Mouse (Mus musculus): Measurements from ENCODE around the gene Cldn11.
"Not testable (repeated sequence)": the region's sequence is repeated elsewhere in the genome, so short reads cannot be mapped to it uniquely, and the experiment has no call there.

The Cldn11 gene

GRCm38 (mm10) chr3:31149706-31150105 is at the start of gene Cldn11:
Gene Cldn11, plus strand, starts transcription at chr3:31149920.
- DNase-seq, result no peak

GRCm38 (mm10) chr3:31100026-31100425 is 49.7 kb upstream of the Cldn11 start:
- DNase-seq, result no peak

DNA sequence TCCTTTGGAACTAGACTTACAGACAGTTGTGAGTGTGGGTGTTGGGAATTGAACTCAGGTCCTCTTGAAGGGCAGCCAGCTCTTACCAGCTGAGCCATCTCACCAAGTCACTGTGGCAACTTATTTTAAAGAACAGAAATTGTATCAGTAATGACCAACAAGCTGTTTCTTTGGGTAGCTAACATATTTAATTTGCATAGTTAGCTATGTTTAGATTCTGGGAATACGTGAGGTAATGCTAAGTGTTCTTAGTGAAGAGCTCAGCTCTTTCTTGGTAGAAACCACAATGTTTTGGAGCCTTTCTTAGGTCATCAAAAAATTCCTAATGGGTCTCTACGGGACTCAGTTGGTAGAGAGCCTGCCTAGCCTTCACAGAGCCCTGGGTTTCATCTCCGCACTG is 48.9 kb upstream of the Cldn11 start:
- no peak for DNase-seq

GRCm38 (mm10) chr3:31104936-31105335 is 44.8 kb upstream of the Cldn11 start:
- no peak for DNase-seq

- no peak for DNase-seq
Observed at GRCm38 (mm10) chr3:31106597-31106996, 43.1 kb upstream of the Cldn11 start.

GRCm38 (mm10) chr3:31107674-31108073 is 42.0 kb upstream of the Cldn11 start:
- DNase-seq, result no peak

- DNase-seq, result no peak
Observed at GRCm38 (mm10) chr3:31109108-31109507, 40.6 kb upstream of the Cldn11 start.

- DNase-seq, result no peak
Observed at GRCm38 (mm10) chr3:31123098-31123497, 26.6 kb upstream of the Cldn11 start.

DNA sequence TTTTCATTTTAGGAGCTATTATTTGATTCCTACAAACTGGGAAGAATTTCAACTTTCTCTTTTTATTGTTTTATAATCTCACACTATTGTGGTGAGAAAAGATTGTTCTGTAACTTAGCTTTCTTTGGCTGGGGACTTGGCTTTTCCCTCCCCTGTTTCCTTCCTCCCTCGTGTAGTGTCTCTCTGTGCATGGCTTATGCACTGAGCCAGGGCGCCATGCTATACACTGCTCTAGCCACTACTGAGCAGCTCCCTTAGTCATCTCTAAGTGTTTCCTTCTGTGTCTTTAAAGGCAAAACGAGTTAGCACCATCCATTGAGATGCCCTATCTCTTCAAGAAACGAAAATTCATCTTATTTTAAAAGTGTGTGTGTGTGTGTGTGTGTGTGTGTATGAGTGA is 23.4 kb upstream of the Cldn11 start:
- DNase-seq, result no peak

DNA sequence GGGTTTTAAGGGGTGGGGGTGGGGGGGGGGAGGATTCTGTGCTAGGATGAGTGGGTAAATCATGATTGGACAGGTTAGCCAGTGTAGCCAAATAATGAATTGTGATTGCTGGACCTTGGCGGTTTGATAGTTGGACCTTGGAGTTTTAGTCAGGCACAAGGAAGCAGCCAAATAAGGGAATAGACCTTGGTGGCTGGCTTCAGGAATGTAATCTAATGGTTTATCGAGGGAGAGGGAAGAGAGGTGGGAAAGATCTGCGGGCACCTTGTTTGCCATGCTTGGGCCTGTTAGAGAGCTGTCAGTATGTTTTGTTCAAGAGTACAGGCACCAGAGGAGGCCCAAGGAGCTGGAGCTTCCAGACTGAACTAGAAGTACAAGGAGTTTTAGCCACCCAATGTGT is 22.9 kb upstream of the Cldn11 start:
- DNase-seq, result peak; percentile 46 to 70

- no peak for DNase-seq
Observed at GRCm38 (mm10) chr3:31129766-31130165, 20.0 kb upstream of the Cldn11 start.

- no peak for DNase-seq
Observed at GRCm38 (mm10) chr3:31133664-31134063, 16.1 kb upstream of the Cldn11 start.

- no peak for DNase-seq
Observed at GRCm38 (mm10) chr3:31134246-31134645, 15.5 kb upstream of the Cldn11 start.

DNA sequence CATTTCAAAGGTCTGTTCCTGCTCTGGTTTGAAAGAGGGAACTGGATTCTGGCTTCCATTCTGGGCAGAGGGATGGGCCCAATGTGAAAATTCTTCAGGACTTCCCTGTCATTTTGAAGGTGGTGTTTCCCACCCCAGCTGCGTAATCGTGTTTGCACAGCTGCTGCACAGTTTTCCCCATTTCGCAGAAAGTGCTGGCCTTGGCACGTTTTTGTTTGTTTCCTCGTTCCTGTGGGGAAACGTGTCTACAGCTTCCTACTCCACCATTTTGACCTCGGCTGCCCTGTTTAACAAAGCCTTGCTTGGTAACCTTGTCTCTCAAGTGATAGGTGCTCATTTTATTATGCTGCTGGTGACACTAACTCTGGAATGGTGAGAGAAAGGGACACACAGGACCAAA is 15.0 kb upstream of the Cldn11 start:
- DNase-seq, result no peak

DNA sequence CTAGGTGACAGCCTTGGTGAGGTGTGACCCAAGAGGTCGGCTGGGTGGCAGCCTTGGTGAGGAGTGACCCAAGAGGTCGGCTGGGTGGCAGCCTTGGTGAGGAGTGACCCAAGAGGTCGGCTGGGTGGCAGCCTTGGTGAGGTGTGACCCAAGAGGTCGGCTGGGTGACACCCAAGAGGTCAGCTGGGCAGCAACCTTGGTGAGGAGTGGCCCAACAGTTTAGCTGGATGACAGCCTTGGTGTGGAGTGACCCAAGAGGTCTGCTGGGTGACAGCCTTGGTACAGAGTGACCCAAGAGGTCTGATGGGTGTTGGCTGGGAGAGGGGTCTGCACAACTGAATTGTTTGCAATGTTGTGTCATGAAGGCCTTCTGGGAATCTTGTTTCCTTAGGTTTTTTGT is 13.1 kb upstream of the Cldn11 start:
- DNase-seq, result not testable (repeated sequence)

- peak; percentile 54 to 84 for DNase-seq
Observed at GRCm38 (mm10) chr3:31138454-31139424, 11.0 kb upstream of the Cldn11 start.

DNA sequence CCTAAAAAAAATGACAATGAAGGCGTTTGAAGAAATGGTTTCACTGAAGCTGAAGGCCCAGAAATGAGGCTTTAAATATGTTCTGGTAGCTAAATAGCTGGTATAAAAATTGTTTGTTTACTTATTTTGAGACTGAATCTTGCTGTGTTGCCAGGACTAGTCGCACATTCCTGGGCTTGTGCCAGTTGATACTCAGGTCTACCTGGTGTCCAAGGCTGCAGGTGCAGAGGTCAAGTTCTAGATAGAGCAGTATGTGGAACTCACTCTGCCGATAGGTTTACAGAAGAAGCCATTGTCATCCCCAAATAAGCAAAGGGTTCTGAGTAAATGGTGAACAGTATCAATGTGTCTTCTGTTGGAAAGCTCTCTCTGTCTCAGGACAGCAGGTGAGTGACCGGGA is 8.1 kb upstream of the Cldn11 start:
- no peak for DNase-seq

- DNase-seq, result not testable (repeated sequence)
Observed at GRCm38 (mm10) chr3:31145222-31145621, 4.5 kb upstream of the Cldn11 start.

- DNase-seq, result peak; percentile 72 to 74
Observed at GRCm38 (mm10) chr3:31145641-31146290, 4.0 kb upstream of the Cldn11 start.

DNA sequence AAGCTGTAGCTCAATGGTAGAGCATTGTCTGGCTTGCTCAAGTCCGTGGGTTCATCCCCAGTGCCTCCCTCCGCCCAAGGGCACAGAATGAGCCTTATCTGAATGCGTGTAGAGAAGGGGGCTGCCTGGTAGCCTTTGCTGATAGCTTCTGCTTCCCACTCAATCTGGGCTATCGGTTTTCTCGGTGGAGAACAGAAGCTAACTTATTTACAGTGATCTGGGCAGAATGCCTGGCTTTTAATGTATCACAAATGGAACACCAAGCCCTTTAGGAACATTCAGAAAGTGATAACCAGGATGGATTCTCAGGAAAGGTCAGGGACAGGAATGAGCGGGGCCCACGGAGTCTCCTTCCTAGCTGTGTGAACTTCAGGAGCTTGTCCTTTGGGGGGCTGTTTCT is 1.1 kb upstream of the Cldn11 start:
- DNase-seq, result no peak

GRCm38 (mm10) chr3:31152108-31152507 is 2.4 kb downstream of the Cldn11 start:
- DNase-seq, result no peak

DNA sequence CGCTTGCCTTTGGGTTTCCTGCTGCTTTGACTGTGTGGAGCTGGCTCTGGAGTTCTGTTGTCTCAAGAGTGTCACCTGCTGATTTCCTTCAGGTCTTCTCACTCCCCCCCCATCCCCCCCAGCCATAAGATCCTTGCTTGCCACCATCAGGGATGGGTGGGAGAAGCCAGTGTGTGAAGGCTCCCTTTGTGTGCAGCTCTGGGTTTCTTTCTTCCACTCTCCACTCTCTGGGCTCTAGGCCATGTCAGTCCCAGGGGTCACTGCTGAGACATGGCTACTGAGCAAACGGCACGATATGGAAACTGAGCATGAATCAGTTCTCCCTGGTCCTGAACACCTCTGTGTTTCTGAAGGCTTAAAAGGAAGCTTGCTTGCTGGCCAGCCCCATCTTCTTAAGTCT is 6.4 kb downstream of the Cldn11 start:
- DNase-seq, result no peak

GRCm38 (mm10) chr3:31157776-31158175 is 8.1 kb downstream of the Cldn11 start:
- no peak for DNase-seq

DNA sequence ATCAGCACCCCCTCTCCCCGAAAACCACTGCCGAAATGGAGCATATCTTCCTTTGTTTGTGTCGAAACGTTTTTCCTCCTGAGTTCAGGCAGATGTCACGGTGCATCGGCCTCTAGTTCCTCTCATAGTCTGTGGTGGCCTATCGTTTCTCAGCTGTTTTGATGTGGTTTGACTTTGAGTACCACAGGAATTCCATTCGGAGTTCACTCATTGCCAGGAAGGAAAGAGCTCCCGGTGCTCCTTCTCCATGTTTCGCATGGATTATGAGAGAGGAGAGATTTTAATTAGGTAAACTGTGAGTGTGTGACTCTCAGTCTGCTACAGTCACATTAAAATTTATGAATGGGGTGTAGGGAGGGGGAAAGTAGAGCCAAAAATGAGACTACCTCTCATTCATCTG is 10.3 kb downstream of the Cldn11 start:
- DNase-seq, result no peak

All from kidney, adult 8-10 months (tissue).